Mouse (Mus musculus): Measurements from ENCODE around the gene Rpap2. TPM values are rescaled to one million over a fixed set of nuclear protein-coding genes. Genes with fewer than 3 reads are reported as not detected.
A peak's percentile ranks its signal among the peaks of the same experiment; 100 is the strongest.

The Rpap2 gene
- 10.9 and 19.5 TPM in 2 replicates for total RNA-seq (2014; fragmentation: Nextera tagmentation)
- total RNA-seq (2017), result 24.4 and 26.8 TPM in 2 replicates

GRCm38 (mm10) chr5:107597301-107598077 lies at the start of gene Rpap2, which contains the start of gene Glmn:
TSS of gene Rpap2 (plus strand) at chr5:107597373.
TSS of gene Glmn (minus strand) at chr5:107597888.
- peak; percentile 93 for ATAC-seq (replicated peaks; ENCODE audit: poor library complexity, severe bottlenecking)

DNA sequence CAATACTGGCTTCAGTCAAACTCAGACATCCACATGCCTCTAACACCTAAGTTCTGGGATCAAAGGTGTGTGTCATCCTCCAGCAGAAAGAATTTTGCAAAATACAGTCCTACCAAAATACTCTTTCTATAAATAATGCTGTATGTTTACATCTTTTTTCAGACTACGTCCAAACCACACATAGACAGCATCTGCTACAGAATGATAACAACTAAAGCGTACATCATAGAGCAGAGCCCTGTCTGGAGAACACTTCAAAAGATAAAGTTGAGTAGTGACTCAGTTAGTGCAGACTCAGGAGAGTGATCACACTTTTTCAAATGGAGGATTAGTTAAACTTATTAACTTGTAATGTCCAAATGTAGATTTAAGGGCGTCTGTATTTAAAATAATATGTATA lies 49.2 kb upstream of the Rpap2 start:
- ATAC-seq (replicated peaks; ENCODE audit: poor library complexity, severe bottlenecking), result no peak

GRCm38 (mm10) chr5:107548444-107548843 lies 48.7 kb upstream of the Rpap2 start:
- ATAC-seq (replicated peaks; ENCODE audit: poor library complexity, severe bottlenecking), result no peak

DNA sequence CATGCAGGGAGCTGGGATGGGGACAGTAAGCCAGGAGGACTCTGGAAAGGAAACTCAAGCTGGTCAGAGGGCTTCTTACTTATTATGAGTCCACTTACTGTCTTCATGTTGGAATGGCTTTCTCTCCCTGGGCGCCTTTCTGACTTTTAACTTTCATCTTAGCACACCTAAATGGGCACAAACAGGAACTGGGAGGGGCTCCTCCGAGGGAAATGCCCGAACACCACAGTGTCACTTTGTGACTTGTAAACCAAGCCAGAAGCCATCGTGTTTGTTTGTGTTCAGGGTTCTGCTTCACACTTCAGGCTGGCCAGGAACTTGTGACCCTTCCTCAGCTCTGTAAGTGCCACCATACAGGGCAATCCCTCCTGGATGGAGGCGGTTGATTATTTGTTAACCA lies 42.8 kb upstream of the Rpap2 start:
- no peak for ATAC-seq (replicated peaks; ENCODE audit: poor library complexity, severe bottlenecking)

- ATAC-seq (replicated peaks; ENCODE audit: poor library complexity, severe bottlenecking), result no peak
These were observed 40.2 kb upstream of the Rpap2 start for GRCm38 (mm10) chr5:107556969-107557368.

DNA sequence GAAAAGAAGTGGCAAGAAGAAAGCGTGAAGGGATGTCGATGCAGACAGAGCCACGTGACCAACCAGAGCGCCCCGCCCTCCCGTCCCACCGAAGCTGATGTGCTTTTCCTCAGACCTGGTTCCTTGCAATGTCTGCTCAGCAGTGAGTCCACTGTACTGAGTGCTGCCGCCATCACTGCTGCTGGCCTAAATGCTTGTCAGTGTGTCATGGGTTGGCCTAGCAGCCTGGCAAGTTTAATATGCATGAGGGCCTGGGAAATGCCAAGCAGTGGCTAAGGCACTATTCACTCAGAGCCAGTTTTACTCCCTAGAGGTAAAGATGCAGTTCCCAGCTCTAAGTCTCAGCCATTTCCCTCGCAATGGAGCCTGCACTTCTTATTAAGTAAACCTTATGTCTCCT lies 28.0 kb upstream of the Rpap2 start:
- ATAC-seq (replicated peaks; ENCODE audit: poor library complexity, severe bottlenecking), result no peak

DNA sequence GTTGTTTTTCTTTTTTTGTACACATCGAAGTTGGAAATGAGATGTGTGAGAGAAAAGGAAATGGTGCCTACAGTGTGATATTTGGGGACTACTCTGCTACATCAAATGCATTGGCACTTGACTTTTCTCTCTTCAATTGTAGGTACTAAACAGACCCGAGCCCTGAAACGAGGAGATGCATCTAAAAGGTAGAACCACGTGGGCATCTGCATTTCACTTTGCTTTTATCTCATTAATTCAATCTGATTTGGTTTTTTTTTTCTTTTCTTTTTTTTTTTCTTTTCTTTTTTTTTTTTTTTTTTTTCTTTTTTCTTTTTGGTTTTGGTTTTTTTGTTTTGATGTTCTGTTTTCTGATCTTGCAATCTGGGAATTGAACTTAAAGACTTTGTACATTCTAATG lies 1.2 kb downstream of the Rpap2 start:
- no peak for ATAC-seq (replicated peaks; ENCODE audit: poor library complexity, severe bottlenecking)

- ATAC-seq (replicated peaks; ENCODE audit: poor library complexity, severe bottlenecking), result peak; percentile 95
These were observed 14.1 kb downstream of the Rpap2 start for GRCm38 (mm10) chr5:107611224-107611623.

- ATAC-seq (replicated peaks; ENCODE audit: poor library complexity, severe bottlenecking), result no peak
These were observed 20.8 kb downstream of the Rpap2 start for GRCm38 (mm10) chr5:107617986-107618385.

- ATAC-seq (replicated peaks; ENCODE audit: poor library complexity, severe bottlenecking), result no peak
These were observed 24.2 kb downstream of the Rpap2 start for GRCm38 (mm10) chr5:107621327-107621726.

DNA sequence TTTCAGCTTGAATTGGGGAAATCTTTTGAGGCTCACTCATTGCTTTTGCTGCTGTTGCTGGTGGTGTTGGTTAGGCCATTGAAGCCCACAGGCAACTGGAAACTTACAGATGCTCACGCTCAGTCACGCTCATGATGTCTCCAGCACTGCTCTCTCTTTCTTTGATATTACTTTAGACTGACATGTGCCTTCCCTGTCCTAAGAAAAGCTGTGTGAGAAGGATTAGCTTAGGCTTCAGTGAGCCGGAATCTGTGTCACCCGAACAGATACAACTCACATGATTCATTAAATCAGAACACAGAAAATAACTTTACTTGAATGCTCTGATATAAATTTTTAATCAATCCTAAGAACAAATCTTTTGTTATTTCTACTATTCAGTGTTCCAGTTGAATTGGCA lies 36.5 kb downstream of the Rpap2 start:
- no peak for ATAC-seq (replicated peaks; ENCODE audit: poor library complexity, severe bottlenecking)

DNA sequence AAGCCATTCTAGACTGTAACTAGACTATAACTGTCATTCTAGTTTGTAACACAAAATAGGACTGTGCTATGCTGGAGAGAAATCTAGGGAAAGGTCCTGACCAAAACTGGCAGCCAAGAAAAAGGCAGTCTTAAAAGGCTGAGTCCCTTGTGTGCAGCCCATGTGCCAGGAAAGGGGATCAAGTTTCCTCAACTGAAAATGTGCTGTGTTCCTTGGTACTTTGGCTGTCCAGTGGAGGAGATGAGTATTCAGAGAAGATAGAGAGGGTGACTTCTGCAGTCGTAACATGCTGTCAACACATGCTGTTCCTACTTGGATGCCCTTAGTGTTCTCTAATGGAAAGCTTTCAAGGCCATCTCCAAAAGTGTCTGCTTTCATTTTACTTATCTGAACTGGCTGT lies 39.9 kb downstream of the Rpap2 start:
- ATAC-seq (replicated peaks; ENCODE audit: poor library complexity, severe bottlenecking), result no peak

GRCm38 (mm10) chr5:107638366-107638765 lies 41.2 kb downstream of the Rpap2 start:
- ATAC-seq (replicated peaks; ENCODE audit: poor library complexity, severe bottlenecking), result no peak

GRCm38 (mm10) chr5:107644595-107644994 lies 47.4 kb downstream of the Rpap2 start:
- ATAC-seq (replicated peaks; ENCODE audit: poor library complexity, severe bottlenecking), result no peak

GRCm38 (mm10) chr5:107645935-107646334 lies 48.8 kb downstream of the Rpap2 start:
- ATAC-seq (replicated peaks; ENCODE audit: poor library complexity, severe bottlenecking), result no peak

- no peak for ATAC-seq (replicated peaks; ENCODE audit: poor library complexity, severe bottlenecking)
These were observed 50.4 kb downstream of the Rpap2 start for GRCm38 (mm10) chr5:107647580-107647979.

DNA sequence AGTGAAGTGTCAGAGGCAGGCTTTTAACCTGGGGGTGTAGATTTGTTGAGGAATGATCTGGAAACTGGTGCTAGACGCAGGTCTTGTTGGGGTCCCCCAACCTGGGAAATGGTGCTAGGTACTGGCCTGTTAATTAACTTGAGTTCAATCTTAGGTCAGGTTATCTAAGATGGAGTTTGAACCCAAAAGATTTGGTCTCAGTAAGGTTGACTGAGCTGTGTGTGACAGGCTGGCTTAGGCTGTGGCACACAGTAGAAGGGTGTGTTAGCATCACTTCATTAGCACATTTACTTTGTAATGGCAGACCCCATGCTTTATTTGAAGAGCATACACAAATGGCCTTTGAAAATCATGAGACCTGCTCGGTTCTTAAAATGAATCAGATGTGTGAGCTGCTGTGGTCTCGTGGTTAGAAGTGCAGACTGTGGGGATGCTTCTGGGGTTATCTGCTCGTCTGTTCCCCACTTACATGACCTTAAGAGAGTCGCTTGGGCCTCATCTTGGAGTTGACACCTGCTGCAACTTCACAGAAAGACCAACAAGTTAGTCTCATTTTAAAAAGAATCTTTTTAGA lies 51.5 kb downstream of the Rpap2 start:
- no peak for ATAC-seq (replicated peaks; ENCODE audit: poor library complexity, severe bottlenecking)

DNA sequence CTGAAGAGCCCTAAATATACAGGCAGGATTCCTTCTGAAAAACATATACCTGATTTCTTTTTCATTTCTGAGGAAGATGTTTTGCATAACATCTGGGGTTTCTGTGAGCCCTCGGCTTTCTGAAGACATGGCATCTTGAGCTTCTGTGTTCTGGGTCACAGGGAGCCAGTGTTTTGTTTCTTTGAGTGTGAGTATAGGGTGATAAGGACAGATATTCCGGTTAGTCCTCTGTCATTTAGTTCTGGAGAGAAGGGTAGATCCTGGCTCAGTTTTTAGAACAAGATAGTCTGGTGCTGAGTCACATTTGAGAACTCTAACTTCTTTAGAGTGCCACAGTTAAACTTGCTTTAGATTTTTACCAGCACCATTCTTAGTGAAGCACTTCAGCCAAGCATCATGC lies 52.5 kb downstream of the Rpap2 start:
- ATAC-seq (replicated peaks; ENCODE audit: poor library complexity, severe bottlenecking), result no peak

DNA sequence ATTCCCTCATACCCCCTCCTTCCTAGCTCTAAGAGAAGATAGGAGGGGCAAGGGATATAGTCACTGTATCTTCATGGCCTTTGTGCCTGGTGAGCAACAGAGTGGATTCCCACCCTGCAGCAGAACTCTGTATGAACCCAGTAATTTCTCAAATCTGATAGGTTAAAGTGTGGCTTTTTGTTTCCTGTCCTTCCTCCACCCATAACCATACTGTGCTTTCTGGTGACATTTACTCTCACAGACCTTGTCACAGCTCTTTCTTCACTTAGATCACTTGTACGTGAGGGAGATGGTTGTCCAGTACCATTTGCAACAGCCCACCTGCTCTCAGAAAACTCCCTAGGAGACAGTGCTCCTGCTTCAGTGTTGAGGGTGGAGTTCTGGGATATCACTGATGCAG lies 53.3 kb downstream of the Rpap2 start:
- ATAC-seq (replicated peaks; ENCODE audit: poor library complexity, severe bottlenecking), result peak; percentile 12; the same call in 1 of the 2 replicates

DNA sequence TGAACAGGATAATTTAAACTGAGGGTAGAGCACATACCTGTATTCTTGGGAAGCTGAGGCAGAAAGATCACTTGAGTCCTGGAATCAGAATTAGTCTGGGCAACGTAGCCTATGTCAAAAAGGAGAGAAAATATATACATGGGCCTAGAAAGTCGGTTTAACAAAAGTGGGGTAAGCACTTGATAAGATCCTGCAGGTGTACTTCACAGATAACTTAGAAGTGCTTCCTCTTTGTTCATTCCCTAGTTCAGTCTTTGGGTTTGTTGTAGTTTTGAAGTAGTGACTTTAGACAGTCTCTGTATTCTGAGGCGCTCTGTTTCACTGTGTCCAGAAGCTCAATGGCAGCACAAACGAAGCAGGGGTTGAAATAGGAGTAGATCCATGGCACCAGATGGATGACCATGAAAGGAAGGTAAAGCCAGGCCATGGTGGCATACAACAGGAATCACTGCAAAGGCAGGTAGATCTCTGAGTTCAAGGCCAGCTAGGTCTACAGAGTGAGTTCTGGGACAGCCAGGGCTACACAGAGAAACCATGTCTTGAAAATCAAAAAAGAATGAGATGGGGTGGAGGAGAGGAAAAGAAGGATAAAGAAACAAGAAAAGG lies 55.0 kb downstream of the Rpap2 start:
- ATAC-seq (replicated peaks; ENCODE audit: poor library complexity, severe bottlenecking), result no peak

GRCm38 (mm10) chr5:107678392-107678791 lies 81.2 kb downstream of the Rpap2 start:
- ATAC-seq (replicated peaks; ENCODE audit: poor library complexity, severe bottlenecking), result peak; percentile 76

All from granulocyte monocyte progenitor cell, adult 5-6 weeks (primary cell).